Mouse (Mus musculus) G1E (cell line): ENCODE data around the gene Gm11985.

ENCODE experiments used
- CTCF ChIP-seq: IDR thresholded peaks from 2 replicates; pipeline ENCODE4 v1.5.1; 2012; ENCODE audit warnings: low read depth, low read length, inconsistent platforms, mixed read lengths
- GATA1 ChIP-seq: IDR thresholded peaks from 2 replicates; pipeline ENCODE4 v1.6.1; 2012; ENCODE audit warnings: borderline replicate concordance, low read length, inconsistent platforms, mixed read lengths
- GATA2 ChIP-seq: IDR thresholded peaks from 2 replicates; pipeline ENCODE4 v1.6.1; 2012; ENCODE audit warnings: low read depth, low read length, inconsistent platforms, borderline replicate concordance
- POLR2AphosphoS5 ChIP-seq: IDR thresholded peaks from 2 replicates; pipeline ENCODE4 v1.6.1; 2012; ENCODE audit warnings: low read depth, low read length, inconsistent platforms; ENCODE audit not compliant: insufficient replicate concordance
- TAL1 ChIP-seq: conservative IDR thresholded peaks from 2 replicates; pipeline ENCODE4 v1.6.1; 2012; ENCODE audit warnings: low read depth, low read length, inconsistent platforms, mixed read lengths

DNA sequence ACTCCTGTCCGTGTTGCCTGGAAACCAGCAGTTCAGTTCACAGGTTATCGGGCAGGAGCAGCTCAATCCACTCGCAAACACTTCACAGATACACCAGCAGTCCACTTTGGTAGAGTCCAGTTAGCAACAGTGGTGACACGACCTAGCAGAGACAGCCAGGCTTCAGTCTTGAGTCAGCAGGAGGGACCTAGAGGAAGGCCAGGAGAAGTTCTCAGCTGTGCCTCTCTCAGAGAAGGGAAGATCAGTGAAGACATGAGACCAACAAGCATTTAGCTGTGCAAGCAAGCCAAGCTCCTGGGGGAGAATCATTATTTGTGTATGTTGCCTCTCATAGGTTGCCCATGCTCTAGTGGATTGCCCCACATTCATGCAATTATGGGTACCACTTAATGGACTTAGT, 39.7 kb upstream of the Gm11985 start:
- TF ChIP-seq CTCF, result no peak
- TF ChIP-seq POLR2AphosphoS5, result no peak
- TF ChIP-seq TAL1, result no peak
- no peak for TF ChIP-seq GATA2
- TF ChIP-seq GATA1, result no peak
